ENCODE assay signal across 16 mouse cellular contexts in the genomic region with DNA sequence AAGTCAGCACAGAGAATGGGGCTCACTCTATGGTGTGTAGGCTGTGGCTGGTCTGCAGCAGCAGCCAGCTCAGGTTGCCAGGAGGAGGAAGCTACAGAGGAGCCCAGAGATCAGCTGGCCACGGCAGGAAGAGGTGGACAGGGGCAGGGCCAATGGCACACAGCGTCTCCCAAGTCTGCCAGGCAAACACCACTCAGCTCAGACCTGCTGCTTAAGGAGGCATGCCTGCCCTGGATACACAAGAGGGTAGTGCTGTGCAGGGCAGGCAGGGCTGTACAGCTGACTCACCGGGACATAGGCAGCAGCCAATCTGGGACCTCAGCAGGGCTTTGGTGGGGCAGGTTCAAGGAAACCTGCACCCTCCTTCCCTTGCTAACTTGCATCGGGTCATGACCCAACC.
DNase-seq lines count a peak whose midpoint lies in the region; ATAC-seq and TF ChIP-seq lines count a peak whose summit lies in the region.
"Had no signal": no experiment of that assay in that cellular context is flagged by ENCODE, and none has a peak within 500 bp of the region (broad histone marks: within the 10 kb centered on the region; RNA-seq: fewer than 3 reads in every experiment).

No protein-coding gene starts in this region.

- DNase-seq in midbrain, embryonic 10.5 days (ENCODE audit: low spot score) = no peak
- DNase-seq in midbrain, embryonic 11.5 days (ENCODE audit: low spot score, missing footprints) = no peak
- DNase-seq in heart, adult 18-20 months = no peak
- DNase-seq: cerebellum, adult 18-20 months; liver; lung, adult 2 months; right cerebral cortex, postnatal 4 days; thymus, adult 2 months had no signal

- H3K4me1 ChIP-seq in midbrain, embryonic 10.5 days = peaks cover 27% of the 10 kb centered on the region
- H3K4me1 ChIP-seq in midbrain, embryonic 11.5 days (ENCODE audit: control insufficient read depth, insufficient read depth, low read length) = 0 out of 2 replicates have a peak, but pooled peaks cover 5% of the 10 kb centered on the region
- peaks cover 76% of the 10 kb centered on the region for H3K4me1 ChIP-seq in forebrain, embryonic 13.5 days
- H3K4me1 ChIP-seq in hindbrain, embryonic 15.5 days (replicated peaks) = peaks cover 48% of the 10 kb centered on the region
- peaks cover 69% of the 10 kb centered on the region for H3K4me1 ChIP-seq in olfactory bulb, adult 2 months (ENCODE audit: control insufficient read depth, insufficient read depth, low read length)
- no peaks in the 10 kb centered on the region for H3K4me1 ChIP-seq in intestine, postnatal 0 days (replicated peaks; ENCODE audit: control insufficient read depth, insufficient read depth, low read length)
- H3K4me1 ChIP-seq: heart, embryonic 13.5 days; kidney, embryonic 15.5 days had no signal

- TF ChIP-seq CTCF in olfactory bulb, adult 2 months (IDR thresholded peaks at IDR 0.05; ENCODE audit: insufficient read depth, low read depth, low read length) = no peak
- TF ChIP-seq CTCF in intestine, postnatal 0 days (IDR thresholded peaks at IDR 0.05; ENCODE audit: low read depth) = no peak

- H3K4me3 ChIP-seq in midbrain, embryonic 10.5 days = no peak overlapping the region
- H3K4me3 ChIP-seq in midbrain, embryonic 11.5 days (ENCODE audit: low read depth, low read length) = no peak overlapping the region
- H3K4me3 ChIP-seq in forebrain, embryonic 13.5 days = no peak overlapping the region
- H3K4me3 ChIP-seq in hindbrain, embryonic 15.5 days = no peak overlapping the region
- no peak overlapping the region for H3K4me3 ChIP-seq in olfactory bulb, adult 2 months (ENCODE audit: insufficient read depth, low read depth, low read length)
- no peak overlapping the region for H3K4me3 ChIP-seq in intestine, postnatal 0 days (ENCODE audit: low read depth, low read length)
- H3K4me3 ChIP-seq: heart, embryonic 13.5 days; kidney, embryonic 15.5 days had no signal

- no peak for TF ChIP-seq POLR2A in olfactory bulb, adult 2 months (IDR thresholded peaks at IDR 0.05; ENCODE audit: insufficient read depth, low read depth, low read length)

- H3K27ac ChIP-seq in midbrain, embryonic 10.5 days (replicated peaks) = peak overlapping the region; percentile 35; the same call in 1 of the 2 replicates
- no peak overlapping the region for H3K27ac ChIP-seq in midbrain, embryonic 11.5 days (ENCODE audit: low read depth, low read length)
- peak overlapping the region; percentile 55 for H3K27ac ChIP-seq in forebrain, embryonic 13.5 days
- peak overlapping the region; percentile 30; the same call in 1 of the 2 replicates for H3K27ac ChIP-seq in hindbrain, embryonic 15.5 days (replicated peaks)
- H3K27ac ChIP-seq in olfactory bulb, adult 2 months (ENCODE audit: insufficient read depth, low read depth, low read length) = peak overlapping the region; percentile 68
- no peak overlapping the region for H3K27ac ChIP-seq in intestine, postnatal 0 days (ENCODE audit: low read depth, low read length)
- H3K27ac ChIP-seq: heart, embryonic 13.5 days; kidney, embryonic 15.5 days; macrophage had no signal

- H3K27me3 ChIP-seq in midbrain, embryonic 10.5 days (ENCODE audit: low read depth, poor library complexity, severe bottlenecking) = no peaks in the 10 kb centered on the region
- H3K27me3 ChIP-seq in midbrain, embryonic 11.5 days (ENCODE audit: control insufficient read depth, insufficient read depth, low read length) = no peaks in the 10 kb centered on the region
- no peaks in the 10 kb centered on the region for H3K27me3 ChIP-seq in forebrain, embryonic 13.5 days
- no peaks in the 10 kb centered on the region for H3K27me3 ChIP-seq in hindbrain, embryonic 15.5 days
- no peaks in the 10 kb centered on the region for H3K27me3 ChIP-seq in intestine, postnatal 0 days (replicated peaks; ENCODE audit: control insufficient read depth, insufficient read depth, low read length)

- H3K9ac ChIP-seq in midbrain, embryonic 11.5 days (ENCODE audit: low read length) = no peak overlapping the region
- H3K9ac ChIP-seq in forebrain, embryonic 13.5 days = peak overlapping the region; percentile 35
- H3K9ac ChIP-seq in hindbrain, embryonic 15.5 days = no peak overlapping the region
- H3K9ac ChIP-seq in intestine, postnatal 0 days (ENCODE audit: low read depth, low read length) = no peak overlapping the region
- H3K9ac ChIP-seq: heart, embryonic 13.5 days; kidney, embryonic 15.5 days had no signal

- no peaks in the 10 kb centered on the region for H3K36me3 ChIP-seq in midbrain, embryonic 10.5 days
- no peaks in the 10 kb centered on the region for H3K36me3 ChIP-seq in midbrain, embryonic 11.5 days (ENCODE audit: control insufficient read depth, insufficient read depth, low read length)
- no peaks in the 10 kb centered on the region for H3K36me3 ChIP-seq in forebrain, embryonic 13.5 days (ENCODE audit: poor library complexity, severe bottlenecking)
- H3K36me3 ChIP-seq in hindbrain, embryonic 15.5 days = no peaks in the 10 kb centered on the region
- H3K36me3 ChIP-seq in intestine, postnatal 0 days (ENCODE audit: control insufficient read depth, insufficient read depth) = no peaks in the 10 kb centered on the region
- H3K36me3 ChIP-seq: heart, embryonic 13.5 days; kidney, embryonic 15.5 days had no signal

- WGBS in midbrain, embryonic 10.5 days = 62% methylated on average over 4 of the region's 4 CpGs
- WGBS in midbrain, embryonic 11.5 days = 68% methylated on average over 4 of the region's 4 CpGs
- 64% methylated on average over 4 of the region's 4 CpGs for WGBS in forebrain, embryonic 13.5 days
- 34% methylated on average over 4 of the region's 4 CpGs for WGBS in hindbrain, embryonic 15.5 days
- WGBS in olfactory bulb, adult 2 months = 28% methylated on average over 4 of the region's 4 CpGs
- 52% methylated on average over 4 of the region's 4 CpGs for WGBS in intestine, postnatal 0 days

- no peaks in the 10 kb centered on the region for H3K9me3 ChIP-seq in midbrain, embryonic 10.5 days (replicated peaks)
- no peaks in the 10 kb centered on the region for H3K9me3 ChIP-seq in midbrain, embryonic 11.5 days (ENCODE audit: control insufficient read depth, low read length)
- no peaks in the 10 kb centered on the region for H3K9me3 ChIP-seq in forebrain, embryonic 13.5 days (replicated peaks)
- no peaks in the 10 kb centered on the region for H3K9me3 ChIP-seq in hindbrain, embryonic 15.5 days
- H3K9me3 ChIP-seq in intestine, postnatal 0 days (ENCODE audit: control insufficient read depth) = no peaks in the 10 kb centered on the region
- H3K9me3 ChIP-seq: heart, embryonic 13.5 days; kidney, embryonic 15.5 days had no signal

- H3K4me2 ChIP-seq in midbrain, embryonic 11.5 days = no peak overlapping the region
- H3K4me2 ChIP-seq in forebrain, embryonic 13.5 days = no peak overlapping the region
- H3K4me2 ChIP-seq in hindbrain, embryonic 15.5 days = no peak overlapping the region
- no peak overlapping the region for H3K4me2 ChIP-seq in intestine, postnatal 0 days (replicated peaks; ENCODE audit: low read depth)
- H3K4me2 ChIP-seq: heart, embryonic 13.5 days; kidney, embryonic 15.5 days had no signal

- ATAC-seq in midbrain, embryonic 11.5 days (ENCODE audit: low FRiP score) = no peak
- ATAC-seq in forebrain, embryonic 13.5 days = no peak
- ATAC-seq in hindbrain, embryonic 15.5 days (ENCODE audit: low FRiP score, low read depth) = no peak
- no peak for ATAC-seq in megakaryocyte-erythroid progenitor cell, adult 5-6 weeks (replicated peaks; ENCODE audit: low FRiP score, low TSS enrichment, poor library complexity, severe bottlenecking)
- no peak for ATAC-seq in intestine, postnatal 0 days

Comparison
In these comparisons a context has a peak if more than half of its experiments do, and no peak if none do; other contexts are left out.
1. H3K27ac ChIP-seq: peak in midbrain, embryonic 10.5 days (single experiment), forebrain, embryonic 13.5 days (single experiment), hindbrain, embryonic 15.5 days (single experiment) and olfactory bulb, adult 2 months (single experiment); none in midbrain, embryonic 11.5 days (single experiment) and intestine, postnatal 0 days (single experiment).